Mouse (Mus musculus): ENCODE results near the gene Hsf5. TPM values are rescaled to one million over a fixed set of nuclear protein-coding genes. Genes with fewer than 3 reads are reported as not detected.

Gene Hsf5
- total and polyA plus RNA-seq, 2 experiments = 0.05 to 0.09 TPM

- WGBS = 9% methylated on average over 14 of the region's 14 CpGs
These were observed 45.9 kb downstream of the Hsf5 start for GRCm38 (mm10) chr11:87662822-87663221.

GRCm38 (mm10) chr11:87663948-87664347 is 47.0 kb downstream of the Hsf5 start:
- Histone ChIP-seq H3K4me1 (ENCODE audit: control insufficient read depth, insufficient read depth, low read length) (0 out of 2 replicates have a peak, but pooled peaks cover 2% of the 10 kb centered on the region), H3K4me3 (ENCODE audit: insufficient read depth, low read depth, low read length) (peak overlapping the region; percentile 66), H3K36me3 (ENCODE audit: control insufficient read depth, insufficient read depth, low read length) (no peaks in the 10 kb centered on the region), H3K27me3 (ENCODE audit: control insufficient read depth, insufficient read depth, low read length) (no peaks in the 10 kb centered on the region), H3K79me2 (ENCODE audit: control insufficient read depth, insufficient read depth, low read length) (peaks cover 5% of the 10 kb centered on the region; the same call in 1 of the 2 replicates), H3K9ac (ENCODE audit: low read depth, low read length) (peak overlapping the region; percentile 70), H3K27ac (replicated peaks; ENCODE audit: insufficient read depth, low read depth, low read length) (peak overlapping the region; percentile 59)
- WGBS = 21% methylated on average over 6 of the region's 6 CpGs
- DNase-seq (ENCODE audit: extremely low read depth, low read depth, low spot score) = peak; percentile 55
- TF ChIP-seq POLR2A (IDR thresholded peaks at IDR 0.05; ENCODE audit: extremely low read depth, insufficient read depth, low read length) (no peak), CTCF (IDR thresholded peaks at IDR 0.05; ENCODE audit: low read depth, low read length) (no peak)

More at GRCm38 (mm10) chr11:87662822-87663221, 45.9 kb downstream of the Hsf5 start:
- no peak for DNase-seq (ENCODE audit: extremely low read depth, low read depth, low spot score)
- Histone ChIP-seq H3K36me3 (ENCODE audit: control insufficient read depth, insufficient read depth, low read length) (no peaks in the 10 kb centered on the region), H3K9ac (ENCODE audit: low read depth, low read length) (peak overlapping the region; percentile 82), H3K27ac (replicated peaks; ENCODE audit: insufficient read depth, low read depth, low read length) (peak overlapping the region; percentile 73), H3K4me1 (ENCODE audit: control insufficient read depth, insufficient read depth, low read length) (0 out of 2 replicates have a peak, but pooled peaks cover 2% of the 10 kb centered on the region), H3K27me3 (ENCODE audit: control insufficient read depth, insufficient read depth, low read length) (no peaks in the 10 kb centered on the region), H3K4me3 (ENCODE audit: insufficient read depth, low read depth, low read length) (peak overlapping the region; percentile 66), H3K79me2 (ENCODE audit: control insufficient read depth, insufficient read depth, low read length) (peaks cover 5% of the 10 kb centered on the region; the same call in 1 of the 2 replicates)
- TF ChIP-seq POLR2A (IDR thresholded peaks at IDR 0.05; ENCODE audit: extremely low read depth, insufficient read depth, low read length) (no peak), CTCF (IDR thresholded peaks at IDR 0.05; ENCODE audit: low read depth, low read length) (no peak)

DNA sequence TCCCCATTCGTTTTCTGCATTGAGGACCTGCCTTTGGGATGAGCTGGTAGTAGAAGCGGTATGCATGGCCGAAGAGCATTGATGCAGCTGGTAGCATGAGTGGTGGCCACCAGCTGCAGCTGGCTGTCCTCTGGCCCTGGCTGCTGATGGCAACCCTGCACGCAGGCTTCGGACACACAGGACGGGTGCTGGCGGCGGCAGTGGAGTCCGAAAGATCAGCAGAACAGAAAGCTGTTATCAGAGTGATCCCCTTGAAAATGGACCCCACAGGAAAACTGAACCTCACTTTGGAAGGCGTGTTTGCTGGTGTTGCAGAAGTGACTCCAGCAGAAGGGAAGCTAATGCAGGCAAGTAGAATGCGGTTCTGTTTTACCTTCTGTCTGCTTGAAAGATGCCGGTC is 47.6 kb downstream of the Hsf5 start:
- no peaks in the 10 kb centered on the region for H3K36me3 ChIP-seq (ENCODE audit: control insufficient read depth, insufficient read depth, low read length)
- TF ChIP-seq POLR2A (IDR thresholded peaks at IDR 0.05; ENCODE audit: extremely low read depth, insufficient read depth, low read length) = no peak
- TF ChIP-seq CTCF (IDR thresholded peaks at IDR 0.05; ENCODE audit: low read depth, low read length) = 0 out of 2 replicates have a peak, but pooled peaks have one; percentile 7
- 0 out of 2 replicates have a peak, but pooled peaks cover 2% of the 10 kb centered on the region for H3K4me1 ChIP-seq (ENCODE audit: control insufficient read depth, insufficient read depth, low read length)

DNA sequence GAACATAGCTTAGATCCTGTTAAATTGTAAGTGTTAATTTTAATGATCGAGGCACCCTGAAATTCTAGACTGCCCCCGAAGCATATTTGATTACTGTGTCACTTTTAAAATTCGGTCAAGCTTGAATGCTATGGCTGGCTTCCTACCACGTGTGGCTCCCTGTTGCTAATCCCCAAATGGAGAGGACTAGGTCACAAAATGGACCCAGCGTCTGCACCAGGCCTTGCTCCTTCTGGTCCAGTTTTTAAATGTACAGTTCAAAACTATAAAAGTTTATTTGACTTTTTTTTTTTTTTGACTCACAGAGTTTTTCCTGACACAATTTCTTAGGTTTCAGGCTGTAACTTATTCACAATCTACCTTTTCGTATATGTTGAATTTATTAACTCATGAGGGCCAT is 48.3 kb downstream of the Hsf5 start:
- Histone ChIP-seq H3K27ac (replicated peaks; ENCODE audit: insufficient read depth, low read depth, low read length) (no peak overlapping the region), H3K27me3 (ENCODE audit: control insufficient read depth, insufficient read depth, low read length) (no peaks in the 10 kb centered on the region), H3K4me3 (ENCODE audit: insufficient read depth, low read depth, low read length) (peak overlapping the region; percentile 40), H3K79me2 (ENCODE audit: control insufficient read depth, insufficient read depth, low read length) (peaks cover 5% of the 10 kb centered on the region; the same call in 1 of the 2 replicates), H3K36me3 (ENCODE audit: control insufficient read depth, insufficient read depth, low read length) (no peaks in the 10 kb centered on the region), H3K9ac (ENCODE audit: low read depth, low read length) (no peak overlapping the region), H3K4me1 (ENCODE audit: control insufficient read depth, insufficient read depth, low read length) (0 out of 2 replicates have a peak, but pooled peaks cover 2% of the 10 kb centered on the region)
- no peak for TF ChIP-seq POLR2A (IDR thresholded peaks at IDR 0.05; ENCODE audit: extremely low read depth, insufficient read depth, low read length)
- no peak for TF ChIP-seq CTCF (IDR thresholded peaks at IDR 0.05; ENCODE audit: low read depth, low read length)
- 31% methylated on average over 6 of the region's 6 CpGs for WGBS
- peak; percentile 80 for DNase-seq (ENCODE audit: extremely low read depth, low read depth, low spot score)

More for the DNA sequence above, 47.6 kb downstream of the Hsf5 start:
- Histone ChIP-seq H3K27ac (replicated peaks; ENCODE audit: insufficient read depth, low read depth, low read length) (peak overlapping the region; percentile 59), H3K79me2 (ENCODE audit: control insufficient read depth, insufficient read depth, low read length) (peaks cover 5% of the 10 kb centered on the region; the same call in 1 of the 2 replicates), H3K27me3 (ENCODE audit: control insufficient read depth, insufficient read depth, low read length) (no peaks in the 10 kb centered on the region), H3K9ac (ENCODE audit: low read depth, low read length) (peak overlapping the region; percentile 70), H3K4me3 (ENCODE audit: insufficient read depth, low read depth, low read length) (peak overlapping the region; percentile 66)
- peak; percentile 65 for DNase-seq (ENCODE audit: extremely low read depth, low read depth, low spot score)
- 29% methylated on average over 12 of the region's 12 CpGs for WGBS

DNA sequence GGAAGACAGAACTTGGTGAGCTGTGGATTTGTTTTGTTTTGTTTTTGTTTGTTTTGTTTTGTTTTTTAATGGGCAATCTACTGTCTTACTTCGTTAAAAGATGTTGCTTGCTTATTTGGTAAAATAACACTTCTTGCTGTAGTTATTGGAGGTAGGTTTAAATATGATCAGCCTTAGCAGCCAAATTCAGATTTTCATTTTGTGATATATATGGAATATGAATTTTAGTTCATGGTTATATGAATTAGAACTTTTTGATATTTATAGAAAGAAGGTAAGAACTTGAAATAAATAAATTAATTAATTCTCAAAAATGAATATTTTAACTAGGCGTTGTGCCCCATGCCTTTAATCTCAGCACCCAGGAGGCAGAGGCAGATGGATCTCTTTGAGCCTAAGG is 48.7 kb downstream of the Hsf5 start:
- DNase-seq (ENCODE audit: extremely low read depth, low read depth, low spot score) = no peak
- no peak overlapping the region for H3K9ac ChIP-seq (ENCODE audit: low read depth, low read length)
- peaks cover 5% of the 10 kb centered on the region; the same call in 1 of the 2 replicates for H3K79me2 ChIP-seq (ENCODE audit: control insufficient read depth, insufficient read depth, low read length)
- 33% methylated on average over 2 of the region's 2 CpGs for WGBS
- TF ChIP-seq CTCF (IDR thresholded peaks at IDR 0.05; ENCODE audit: low read depth, low read length) = no peak
- no peak for TF ChIP-seq POLR2A (IDR thresholded peaks at IDR 0.05; ENCODE audit: extremely low read depth, insufficient read depth, low read length)
- H3K4me3 ChIP-seq (ENCODE audit: insufficient read depth, low read depth, low read length) = peak overlapping the region; percentile 53; the same call in 1 of the 2 replicates
- 0 out of 2 replicates have a peak, but pooled peaks cover 2% of the 10 kb centered on the region for H3K4me1 ChIP-seq (ENCODE audit: control insufficient read depth, insufficient read depth, low read length)
- no peaks in the 10 kb centered on the region for H3K27me3 ChIP-seq (ENCODE audit: control insufficient read depth, insufficient read depth, low read length)
- no peak overlapping the region for H3K27ac ChIP-seq (replicated peaks; ENCODE audit: insufficient read depth, low read depth, low read length)
- H3K36me3 ChIP-seq (ENCODE audit: control insufficient read depth, insufficient read depth, low read length) = no peaks in the 10 kb centered on the region

Measured in liver, adult 2 months (tissue).